Mouse (Mus musculus) cortical plate, adult 2 months (tissue): ENCODE data around the gene Kcnh6.

Source experiments
- CTCF ChIP-seq: fragments of 200-500 bp; IDR thresholded peaks from 2 replicates; pipeline ENCODE4 v1.5.1; 2011; ENCODE audit warnings: mild to moderate bottlenecking, control low read depth, low read length; ENCODE audit not compliant: insufficient read depth; ENCODE audit errors: extremely low read depth
- POLR2A ChIP-seq: fragments of 200-500 bp; IDR thresholded peaks from 2 replicates; pipeline ENCODE4 v1.6.1; 2011; ENCODE audit warnings: mild to moderate bottlenecking, low read length, control low read depth; ENCODE audit not compliant: insufficient read depth; ENCODE audit errors: extremely low read depth

GRCm38 (mm10) chr11:106001718-106002117 lies 6.2 kb upstream of the Kcnh6 start:
- no peak for TF ChIP-seq POLR2A
- TF ChIP-seq CTCF = peak; percentile 24; the same call in 1 of the 2 replicates
